Mouse (Mus musculus): ENCODE results near the gene Gan.

The Gan gene

GRCm38 (mm10) chr8:117157769-117158091 lies 205 bp upstream of the Gan start:
- peak; percentile 93 for DNase-seq (ENCODE audit: low spot score)

GRCm38 (mm10) chr8:117159031-117159430 lies 1.1 kb downstream of the Gan start:
- no peak for DNase-seq (ENCODE audit: low spot score)

- no peak for DNase-seq (ENCODE audit: low spot score)
Measured at GRCm38 (mm10) chr8:117164912-117165311, 7.0 kb downstream of the Gan start.

GRCm38 (mm10) chr8:117165542-117165941 lies 7.6 kb downstream of the Gan start:
- DNase-seq (ENCODE audit: low spot score), result no peak

- DNase-seq (ENCODE audit: low spot score), result no peak
Measured at GRCm38 (mm10) chr8:117166515-117166914, 8.6 kb downstream of the Gan start.

- no peak for DNase-seq (ENCODE audit: low spot score)
Measured at GRCm38 (mm10) chr8:117167243-117167883, 9.4 kb downstream of the Gan start.

- DNase-seq (ENCODE audit: low spot score), result no peak
Measured at GRCm38 (mm10) chr8:117168378-117168777, 10.4 kb downstream of the Gan start.

GRCm38 (mm10) chr8:117171826-117172225 lies 13.9 kb downstream of the Gan start:
- no peak for DNase-seq (ENCODE audit: low spot score)

GRCm38 (mm10) chr8:117172904-117173303 lies 15.0 kb downstream of the Gan start:
- DNase-seq (ENCODE audit: low spot score), result no peak

- no peak for DNase-seq (ENCODE audit: low spot score)
Measured at GRCm38 (mm10) chr8:117173690-117174089, 15.8 kb downstream of the Gan start.

- no peak for DNase-seq (ENCODE audit: low spot score)
Measured at GRCm38 (mm10) chr8:117174536-117174935, 16.6 kb downstream of the Gan start.

GRCm38 (mm10) chr8:117176308-117176707 lies 18.4 kb downstream of the Gan start:
- DNase-seq (ENCODE audit: low spot score), result no peak

GRCm38 (mm10) chr8:117177236-117177635 lies 19.3 kb downstream of the Gan start:
- no peak for DNase-seq (ENCODE audit: low spot score)

GRCm38 (mm10) chr8:117178039-117178438 lies 20.1 kb downstream of the Gan start:
- DNase-seq (ENCODE audit: low spot score), result no peak

- no peak for DNase-seq (ENCODE audit: low spot score)
Measured at GRCm38 (mm10) chr8:117178676-117179075, 20.7 kb downstream of the Gan start.

- no peak for DNase-seq (ENCODE audit: low spot score)
Measured at GRCm38 (mm10) chr8:117182746-117183145, 24.8 kb downstream of the Gan start.

- DNase-seq (ENCODE audit: low spot score), result no peak
Measured at GRCm38 (mm10) chr8:117183664-117184377, 25.9 kb downstream of the Gan start.

GRCm38 (mm10) chr8:117194355-117194754 lies 36.4 kb downstream of the Gan start:
- DNase-seq (ENCODE audit: low spot score), result no peak

GRCm38 (mm10) chr8:117196593-117196992 lies 38.7 kb downstream of the Gan start:
- DNase-seq (ENCODE audit: low spot score), result no peak

GRCm38 (mm10) chr8:117197551-117197950 lies 39.6 kb downstream of the Gan start:
- DNase-seq (ENCODE audit: low spot score), result no peak

GRCm38 (mm10) chr8:117198141-117198935 lies 40.4 kb downstream of the Gan start:
- DNase-seq (ENCODE audit: low spot score), result peak; percentile 48

GRCm38 (mm10) chr8:117199658-117200057 lies 41.7 kb downstream of the Gan start:
- no peak for DNase-seq (ENCODE audit: low spot score)

- no peak for DNase-seq (ENCODE audit: low spot score)
Measured at GRCm38 (mm10) chr8:117200346-117200745, 42.4 kb downstream of the Gan start.

All from yolk sac, embryonic 10.5 days (tissue).